Mouse (Mus musculus) embryo, embryonic 11 days (tissue): Measurements from ENCODE around the gene Pomgnt1.

Experiments
- DNase-seq: peaks from one replicate; pipeline ENCODE4 v3.0.0-alpha.2; 2015

Gene Pomgnt1

DNA sequence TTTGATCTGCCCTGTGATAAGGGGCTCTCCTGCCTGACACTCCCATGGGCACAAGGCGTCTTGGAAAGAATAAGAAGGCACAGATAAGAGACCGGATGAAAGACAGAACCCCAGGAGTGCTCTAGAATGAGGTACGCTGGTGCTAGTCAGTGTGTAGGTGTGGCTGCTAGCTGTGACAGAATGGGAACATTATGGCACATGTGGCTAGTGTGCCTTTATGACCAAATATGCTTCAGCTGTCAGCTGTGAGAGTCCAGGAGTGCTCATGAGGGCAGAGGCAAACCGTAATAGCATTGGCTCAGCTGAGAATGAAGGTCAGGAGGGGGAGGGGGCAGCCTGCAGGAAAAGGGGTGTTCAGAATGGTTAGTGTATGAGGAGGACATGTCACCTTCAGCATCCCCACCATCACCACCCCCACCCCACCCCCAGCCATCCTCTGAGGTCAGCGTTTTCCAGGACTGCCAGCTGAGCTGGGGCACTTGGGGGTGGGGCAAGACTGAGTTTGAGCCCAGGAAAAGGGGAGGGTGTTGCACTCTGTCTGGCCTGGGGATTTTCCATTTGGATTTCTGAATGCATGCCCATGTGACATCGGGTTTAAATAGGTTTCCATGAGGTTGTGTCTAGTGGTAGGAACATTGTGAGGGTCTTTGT lies 51.0 kb downstream of the Pomgnt1 start:
- no peak for DNase-seq

GRCm38 (mm10) chr4:116175136-116175535 lies 51.5 kb downstream of the Pomgnt1 start:
- no peak for DNase-seq

DNA sequence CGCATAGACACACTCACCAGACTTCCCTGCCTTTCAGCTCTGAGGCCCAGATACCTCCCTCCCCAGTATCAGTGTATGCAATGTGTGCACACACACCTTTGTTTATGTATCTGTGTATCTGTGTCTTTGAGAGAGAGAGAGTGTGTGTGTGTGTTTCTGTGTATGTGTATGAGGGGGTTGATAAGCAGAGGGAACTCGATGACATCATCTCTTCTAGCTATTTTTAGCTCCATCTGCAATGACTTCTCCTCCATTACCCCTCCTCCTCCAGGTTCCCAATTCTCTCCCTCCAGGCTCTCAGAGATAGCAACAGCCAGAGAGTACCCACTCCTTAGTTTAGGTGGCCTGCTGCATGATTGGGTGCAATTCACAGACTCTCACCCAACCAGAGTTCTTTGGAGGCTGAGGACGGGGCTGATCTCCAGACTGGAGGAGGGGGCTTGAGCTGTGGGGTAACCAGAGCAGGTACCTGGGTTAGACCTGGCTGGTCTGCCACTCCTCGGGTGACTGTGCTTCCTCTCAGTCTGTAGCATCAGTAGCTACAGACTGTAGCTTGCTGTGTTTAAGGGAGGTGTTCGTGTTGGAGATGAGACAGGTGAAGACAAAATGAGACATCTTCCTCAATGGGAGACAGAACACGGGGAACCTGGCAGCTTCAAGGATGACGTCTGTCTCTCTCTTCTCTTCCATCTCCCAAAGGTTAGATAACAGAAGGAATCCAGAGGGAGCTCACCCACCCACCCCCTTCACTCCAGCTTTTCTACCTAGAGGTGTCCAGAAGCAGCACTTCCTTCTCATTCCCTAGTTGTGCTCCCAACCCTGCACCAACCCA lies 52.3 kb downstream of the Pomgnt1 start:
- no peak for DNase-seq

- peak; percentile 62 for DNase-seq
These were observed 52.9 kb downstream of the Pomgnt1 start for GRCm38 (mm10) chr4:116176543-116176988.

GRCm38 (mm10) chr4:116177140-116177539 lies 53.5 kb downstream of the Pomgnt1 start:
- DNase-seq = peak; percentile 23

DNA sequence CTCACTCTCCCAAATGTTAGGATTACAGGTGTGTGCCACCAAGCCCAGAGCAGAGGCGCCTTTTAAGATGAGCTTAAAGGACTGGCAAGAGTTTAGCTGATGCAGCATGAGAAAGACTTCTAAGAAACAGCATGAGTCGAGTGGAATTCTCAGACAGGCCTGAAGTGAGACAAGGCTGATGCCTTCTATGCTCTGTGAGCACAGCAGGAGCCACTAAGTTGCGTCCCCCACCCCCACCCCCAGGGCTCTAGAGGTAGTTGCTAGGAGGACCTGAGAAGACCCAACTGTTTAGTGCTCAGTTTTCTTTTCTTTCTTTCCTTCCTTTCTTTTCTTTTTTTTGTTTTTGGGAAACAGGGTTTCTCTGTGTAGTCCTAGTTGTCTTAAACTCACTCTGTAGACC lies 58.4 kb downstream of the Pomgnt1 start:
- DNase-seq = no peak

DNA sequence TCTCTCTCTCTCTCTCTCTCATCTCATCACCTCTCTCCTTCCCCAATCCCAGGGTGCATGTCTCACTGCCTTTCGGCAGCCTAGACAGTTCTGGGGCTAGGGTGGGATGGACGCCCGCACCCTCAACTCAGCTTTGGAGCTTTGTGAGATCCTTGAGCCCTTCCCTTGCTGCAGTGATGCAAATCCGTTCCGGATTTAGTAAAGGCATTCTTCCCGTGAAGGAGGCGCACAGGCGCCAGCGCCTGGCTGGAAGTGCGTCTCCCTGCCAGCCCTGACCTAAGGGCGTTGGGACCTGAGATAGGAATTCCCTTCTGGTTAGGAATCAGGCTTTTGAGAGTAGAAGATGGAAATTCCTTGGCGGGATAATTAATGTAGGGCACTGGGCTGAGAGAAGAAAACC lies 59.1 kb downstream of the Pomgnt1 start:
- peak; percentile 56 for DNase-seq

GRCm38 (mm10) chr4:116185083-116185482 lies 61.4 kb downstream of the Pomgnt1 start:
- no peak for DNase-seq

- DNase-seq = peak; percentile 10
These were observed 68.7 kb downstream of the Pomgnt1 start for GRCm38 (mm10) chr4:116192286-116192835.

GRCm38 (mm10) chr4:116193583-116194383 lies 70.1 kb downstream of the Pomgnt1 start:
- no peak for DNase-seq

DNA sequence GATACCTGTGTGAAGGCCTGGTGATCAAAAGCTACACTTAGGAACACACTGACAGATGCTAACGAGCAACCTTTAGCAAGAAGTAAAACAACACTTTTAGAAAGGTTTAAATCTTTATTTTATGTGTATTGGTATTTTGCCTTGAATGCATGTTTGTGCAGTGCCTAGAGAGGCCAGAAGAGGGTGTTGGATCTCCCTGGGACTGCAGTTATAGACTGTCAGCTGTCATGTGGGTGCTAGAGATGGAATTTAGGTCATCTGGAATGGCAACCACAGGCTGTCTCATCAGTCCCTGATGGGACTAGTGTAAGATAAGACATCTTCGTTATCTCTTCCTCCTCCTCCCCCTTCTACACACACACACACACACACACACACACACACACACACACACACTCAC lies 74.8 kb downstream of the Pomgnt1 start:
- DNase-seq = no peak

- DNase-seq = no peak
These were observed 80.8 kb downstream of the Pomgnt1 start for GRCm38 (mm10) chr4:116204422-116204821.

DNA sequence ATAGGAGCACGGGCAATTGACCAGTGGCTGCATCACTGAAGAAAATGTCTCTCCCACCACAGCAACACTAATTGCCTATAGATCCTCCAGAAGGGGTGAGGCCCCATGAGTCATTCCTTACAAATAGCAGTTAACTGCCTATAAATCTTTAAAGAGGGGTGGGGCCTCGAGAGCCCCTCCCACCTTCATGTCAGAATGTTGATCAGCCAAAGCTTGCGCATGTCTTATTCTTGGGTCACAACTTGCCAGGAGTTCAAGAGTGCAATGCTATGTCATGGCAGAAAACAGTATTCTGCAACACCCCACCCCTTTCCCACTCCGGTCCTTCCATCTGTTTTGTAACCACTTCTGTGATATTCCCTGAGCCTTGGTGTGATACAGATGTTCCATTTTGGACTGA lies 82.9 kb downstream of the Pomgnt1 start:
- no peak for DNase-seq

GRCm38 (mm10) chr4:116208891-116209290 lies 85.3 kb downstream of the Pomgnt1 start:
- DNase-seq = no peak
